Mouse (Mus musculus): Measurements from ENCODE around the gene Hfm1. TPM values are rescaled to one million over a fixed set of nuclear protein-coding genes. Genes with fewer than 3 reads are reported as not detected.
A peak's percentile ranks its signal among the peaks of the same experiment; 100 is the strongest.

Gene Hfm1
- polyA plus RNA-seq (2012; ENCODE audit: insufficient read depth, insufficient read length, missing spikeins), result not detected in 2 replicates

DNA sequence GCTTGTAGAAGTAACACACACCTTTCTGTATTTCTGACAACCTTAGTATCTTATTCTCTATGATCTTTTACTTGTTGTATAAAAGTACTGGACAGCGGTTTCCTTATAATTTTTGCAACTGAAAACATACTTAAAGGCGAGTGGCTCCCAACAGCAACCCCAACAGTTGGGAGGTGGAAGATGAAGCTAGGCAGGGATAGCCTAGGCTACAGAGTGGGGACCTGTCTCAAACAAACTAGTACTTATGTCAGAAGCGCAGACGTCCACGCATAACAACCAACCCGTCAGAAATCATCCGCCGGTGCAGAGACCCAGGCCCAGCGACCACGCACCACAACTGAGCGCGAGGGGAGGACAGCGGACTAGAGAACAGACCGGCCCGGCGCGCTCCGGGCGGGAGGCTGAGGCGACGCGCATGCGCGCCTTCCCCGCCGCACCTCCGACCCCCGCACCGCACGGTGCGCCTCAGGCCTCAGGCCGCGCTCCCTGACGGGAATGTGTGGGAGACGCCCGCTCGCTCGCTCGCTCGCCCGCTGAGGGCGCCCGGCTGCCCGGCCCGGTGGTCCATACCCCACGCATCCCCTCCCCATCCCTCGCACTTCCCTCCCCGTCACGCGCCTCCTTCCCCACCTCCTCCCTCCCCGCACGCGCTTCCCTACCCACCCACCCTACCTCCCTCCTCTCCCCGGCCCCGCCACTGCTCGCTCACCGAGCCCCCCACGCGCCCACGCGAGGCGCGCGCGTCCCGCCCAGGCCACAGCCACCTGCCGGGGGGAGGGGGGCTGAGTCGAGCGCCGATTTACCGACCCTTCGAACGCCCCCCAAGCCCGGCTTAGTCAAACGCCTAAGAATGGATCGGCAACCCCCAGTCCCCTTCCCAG is at the start of gene Hfm1:
Gene Hfm1, minus strand, starts transcription at position 834 of the 881 bp plus-strand sequence.
- H3K4me3 ChIP-seq (ENCODE audit: insufficient read depth, low read depth, low read length), result peak within 1 kb of the TSS; percentile 54
- no peak within 1 kb of the TSS for H3K27ac ChIP-seq (replicated peaks; ENCODE audit: low read depth, low read length)
- no peaks in the 10 kb centered on the region; the same call in 1 of the 2 replicates for H3K4me1 ChIP-seq (ENCODE audit: control insufficient read depth, insufficient read depth, insufficient read length, low read length)

- Histone ChIP-seq H3K4me1 (ENCODE audit: control insufficient read depth, insufficient read depth, insufficient read length, low read length) (peaks cover 14% of the 10 kb centered on the region), H3K27ac (replicated peaks; ENCODE audit: low read depth, low read length) (no peak overlapping the region), H3K4me3 (ENCODE audit: insufficient read depth, low read depth, low read length) (no peak overlapping the region)
These were observed 47.8 kb upstream of the Hfm1 start for GRCm38 (mm10) chr5:106973883-106974282.

GRCm38 (mm10) chr5:106967578-106967977 is 41.5 kb upstream of the Hfm1 start:
- no peak overlapping the region for H3K27ac ChIP-seq (replicated peaks; ENCODE audit: low read depth, low read length)
- H3K4me3 ChIP-seq (ENCODE audit: insufficient read depth, low read depth, low read length), result no peak overlapping the region
- H3K4me1 ChIP-seq (ENCODE audit: control insufficient read depth, insufficient read depth, insufficient read length, low read length), result no peaks in the 10 kb centered on the region

DNA sequence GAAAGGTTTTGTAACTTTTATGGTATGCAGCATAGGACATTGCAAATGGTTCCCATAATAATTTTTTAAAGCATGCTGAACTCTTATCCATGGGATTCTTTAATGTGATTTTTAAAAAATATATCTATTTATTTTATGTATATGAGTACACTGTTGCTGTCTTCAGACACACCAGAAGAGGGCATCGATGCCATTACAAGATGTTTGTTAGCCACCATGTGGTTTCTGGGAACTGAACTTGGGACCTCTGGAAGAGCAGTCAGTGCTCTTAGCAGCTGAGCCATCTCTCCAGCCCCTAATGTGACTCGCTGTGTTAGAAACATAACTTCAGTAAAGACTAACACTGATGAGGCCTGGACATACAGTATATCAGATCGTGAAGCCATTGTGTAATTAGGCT is 40.3 kb upstream of the Hfm1 start:
- H3K4me3 ChIP-seq (ENCODE audit: insufficient read depth, low read depth, low read length), result no peak overlapping the region
- no peaks in the 10 kb centered on the region for H3K4me1 ChIP-seq (ENCODE audit: control insufficient read depth, insufficient read depth, insufficient read length, low read length)
- H3K27ac ChIP-seq (replicated peaks; ENCODE audit: low read depth, low read length), result no peak overlapping the region

GRCm38 (mm10) chr5:106964513-106965014 is 38.4 kb upstream of the Hfm1 start:
- Histone ChIP-seq H3K4me3 (ENCODE audit: insufficient read depth, low read depth, low read length) (peak overlapping the region; percentile 96), H3K4me1 (ENCODE audit: control insufficient read depth, insufficient read depth, insufficient read length, low read length) (no peaks in the 10 kb centered on the region), H3K27ac (replicated peaks; ENCODE audit: low read depth, low read length) (0 out of 2 replicates have a peak overlapping the region, but pooled peaks have one; percentile 39)

DNA sequence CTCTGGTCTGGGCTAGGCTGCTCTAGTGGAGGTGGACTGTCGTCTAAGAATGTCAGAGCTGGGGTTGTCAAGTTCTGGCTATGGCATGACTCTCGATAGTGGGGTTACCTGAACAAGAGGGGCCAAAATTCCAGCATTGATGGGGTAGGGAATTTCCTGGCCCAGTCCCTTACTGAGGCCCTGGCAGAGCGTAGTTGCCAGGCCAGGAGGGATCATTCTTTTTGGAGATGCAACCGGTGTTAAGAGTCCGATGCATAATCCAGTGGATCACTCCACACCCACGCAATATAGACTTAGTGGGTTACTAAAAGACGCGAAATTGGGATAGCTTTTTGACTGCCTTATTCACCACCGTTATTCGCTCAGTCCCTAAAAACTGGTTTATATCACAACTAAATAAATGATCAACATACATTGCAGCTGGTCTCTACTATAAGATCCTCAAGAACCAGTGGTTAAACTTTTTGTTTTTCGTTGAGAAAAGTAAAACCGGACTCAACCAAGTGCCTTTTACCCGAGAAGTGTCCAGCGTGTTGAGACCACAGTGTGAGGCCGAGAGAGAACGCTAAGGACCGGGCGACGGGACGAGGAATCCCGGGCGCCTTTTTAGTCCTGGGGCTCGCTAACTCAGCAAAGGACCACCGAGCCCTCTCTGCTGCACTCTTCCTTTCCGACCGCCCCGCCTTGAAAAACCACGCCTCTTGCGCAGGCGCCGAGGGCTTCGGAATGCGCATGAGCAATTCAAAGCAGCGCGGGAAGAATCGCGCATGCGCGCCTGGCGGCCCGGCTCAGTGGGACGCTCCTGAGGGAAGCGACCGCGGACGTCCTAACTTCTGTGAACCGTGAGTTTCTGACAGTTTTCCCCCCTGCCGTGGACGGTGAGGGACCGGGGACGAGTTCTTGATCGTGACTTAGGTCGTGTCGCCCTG is 37.7 kb upstream of the Hfm1 start, which contains the start of gene Cdc7:
Gene Cdc7, plus strand, starts transcription at position 739 of the 929 bp plus-strand sequence.
- H3K27ac ChIP-seq (replicated peaks; ENCODE audit: low read depth, low read length), result 0 out of 2 replicates have a peak within 1 kb of the TSS, but pooled peaks have one; percentile 39
- H3K4me3 ChIP-seq (ENCODE audit: insufficient read depth, low read depth, low read length), result peak within 1 kb of the TSS; percentile 96
- no peaks in the 10 kb centered on the region for H3K4me1 ChIP-seq (ENCODE audit: control insufficient read depth, insufficient read depth, insufficient read length, low read length)

GRCm38 (mm10) chr5:106960451-106960850 is 34.3 kb upstream of the Hfm1 start:
- no peaks in the 10 kb centered on the region for H3K4me1 ChIP-seq (ENCODE audit: control insufficient read depth, insufficient read depth, insufficient read length, low read length)
- H3K4me3 ChIP-seq (ENCODE audit: insufficient read depth, low read depth, low read length), result no peak overlapping the region
- H3K27ac ChIP-seq (replicated peaks; ENCODE audit: low read depth, low read length), result no peak overlapping the region

- no peaks in the 10 kb centered on the region for H3K4me1 ChIP-seq (ENCODE audit: control insufficient read depth, insufficient read depth, insufficient read length, low read length)
- H3K4me3 ChIP-seq (ENCODE audit: insufficient read depth, low read depth, low read length), result no peak overlapping the region
- no peak overlapping the region for H3K27ac ChIP-seq (replicated peaks; ENCODE audit: low read depth, low read length)
These were observed 32.9 kb upstream of the Hfm1 start for GRCm38 (mm10) chr5:106959031-106959430.

DNA sequence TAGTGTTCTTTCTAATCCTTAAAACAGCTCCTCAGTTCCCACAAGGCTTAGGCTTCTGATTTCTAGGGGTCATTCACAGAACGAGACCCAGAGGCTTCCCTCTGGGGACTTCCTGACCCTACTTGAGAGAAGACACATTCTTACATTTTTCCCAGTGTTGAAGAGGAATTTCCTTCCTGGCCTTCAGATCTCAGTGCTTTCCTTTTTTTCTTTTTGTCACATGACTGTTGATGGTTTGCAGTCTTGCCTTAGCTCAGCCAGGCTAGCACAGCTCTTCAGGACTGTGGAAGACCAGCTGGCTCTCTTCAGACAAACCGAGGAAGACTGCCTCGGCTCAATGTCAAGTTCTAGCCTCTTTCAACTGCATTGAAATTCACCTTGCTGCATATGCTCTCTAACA is 30.3 kb upstream of the Hfm1 start:
- Histone ChIP-seq H3K27ac (replicated peaks; ENCODE audit: low read depth, low read length) (no peak overlapping the region), H3K4me3 (ENCODE audit: insufficient read depth, low read depth, low read length) (no peak overlapping the region), H3K4me1 (ENCODE audit: control insufficient read depth, insufficient read depth, insufficient read length, low read length) (no peaks in the 10 kb centered on the region)

GRCm38 (mm10) chr5:106948683-106949082 is 22.6 kb upstream of the Hfm1 start:
- no peak overlapping the region for H3K4me3 ChIP-seq (ENCODE audit: insufficient read depth, low read depth, low read length)
- no peaks in the 10 kb centered on the region for H3K4me1 ChIP-seq (ENCODE audit: control insufficient read depth, insufficient read depth, insufficient read length, low read length)
- no peak overlapping the region for H3K27ac ChIP-seq (replicated peaks; ENCODE audit: low read depth, low read length)

DNA sequence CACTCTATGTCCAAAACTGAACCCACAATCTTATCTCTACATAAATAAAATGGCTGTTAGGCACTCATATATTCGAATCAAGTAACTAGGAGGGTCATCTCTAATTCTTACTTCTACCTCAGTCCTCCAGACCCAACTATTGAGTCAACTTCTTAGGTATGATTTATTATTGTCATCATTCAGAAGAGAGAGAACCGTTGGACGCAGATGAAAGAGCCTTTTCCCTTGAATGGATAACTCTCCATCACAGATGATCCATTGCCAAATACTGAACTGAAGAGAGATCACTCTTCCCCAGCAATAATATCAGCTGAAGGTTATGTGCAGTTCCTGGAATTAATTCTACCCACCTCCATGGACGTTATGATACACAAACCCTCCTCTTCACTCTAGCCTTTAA is 20.2 kb upstream of the Hfm1 start:
- Histone ChIP-seq H3K4me1 (ENCODE audit: control insufficient read depth, insufficient read depth, insufficient read length, low read length) (no peaks in the 10 kb centered on the region), H3K4me3 (ENCODE audit: insufficient read depth, low read depth, low read length) (no peak overlapping the region)

GRCm38 (mm10) chr5:106927996-106928395 is 1.9 kb upstream of the Hfm1 start:
- H3K27ac ChIP-seq (replicated peaks; ENCODE audit: low read depth, low read length), result no peak overlapping the region
- H3K4me1 ChIP-seq (ENCODE audit: control insufficient read depth, insufficient read depth, insufficient read length, low read length), result no peaks in the 10 kb centered on the region; the same call in 1 of the 2 replicates
- no peak overlapping the region for H3K4me3 ChIP-seq (ENCODE audit: insufficient read depth, low read depth, low read length)

More for the DNA sequence above, 20.2 kb upstream of the Hfm1 start:
- H3K27ac ChIP-seq (replicated peaks; ENCODE audit: low read depth, low read length), result no peak overlapping the region

- H3K27ac ChIP-seq (replicated peaks; ENCODE audit: low read depth, low read length), result no peak overlapping the region
- no peak overlapping the region for H3K4me3 ChIP-seq (ENCODE audit: insufficient read depth, low read depth, low read length)
- no peaks in the 10 kb centered on the region; the same call in 1 of the 2 replicates for H3K4me1 ChIP-seq (ENCODE audit: control insufficient read depth, insufficient read depth, insufficient read length, low read length)
These were observed 207 bp upstream of the Hfm1 start for GRCm38 (mm10) chr5:106926369-106926686.

GRCm38 (mm10) chr5:106919315-106919714 is 6.8 kb downstream of the Hfm1 start:
- Histone ChIP-seq H3K4me3 (ENCODE audit: insufficient read depth, low read depth, low read length) (no peak overlapping the region), H3K27ac (replicated peaks; ENCODE audit: low read depth, low read length) (no peak overlapping the region), H3K4me1 (ENCODE audit: control insufficient read depth, insufficient read depth, insufficient read length, low read length) (no peaks in the 10 kb centered on the region)

- H3K4me1 ChIP-seq (ENCODE audit: control insufficient read depth, insufficient read depth, insufficient read length, low read length), result no peaks in the 10 kb centered on the region; the same call in 1 of the 2 replicates
- H3K4me3 ChIP-seq (ENCODE audit: insufficient read depth, low read depth, low read length), result no peak overlapping the region
- H3K27ac ChIP-seq (replicated peaks; ENCODE audit: low read depth, low read length), result no peak overlapping the region
These were observed 29.2 kb downstream of the Hfm1 start for GRCm38 (mm10) chr5:106896879-106897278.

Measured in brown adipose tissue, adult 24 weeks (tissue).